26 mouse cellular contexts compared by ENCODE assay signal in genomic region chr13:59899521-59899920, GRCm38 (mm10).
A peak's percentile ranks its signal among the peaks of the same experiment; 100 is the strongest.
DNase-seq lines count a peak whose midpoint lies in the region; ATAC-seq lines count a peak whose summit lies in the region.
"Had no signal": no experiment of that assay in that cellular context is flagged by ENCODE, and none has a peak within 500 bp of the region (broad histone marks: within the 10 kb centered on the region; RNA-seq: fewer than 3 reads in every experiment).

No protein-coding gene starts in this region.

- no peaks in the 10 kb centered on the region for H3K36me3 ChIP-seq in embryonic facial prominence, embryonic 13.5 days
- H3K36me3 ChIP-seq in embryonic facial prominence, embryonic 10.5 days (replicated peaks), result no peaks in the 10 kb centered on the region
- H3K36me3 ChIP-seq in midbrain, embryonic 16.5 days (ENCODE audit: control insufficient read depth, insufficient read depth, low read length), result no peaks in the 10 kb centered on the region
- H3K36me3 ChIP-seq in midbrain, embryonic 13.5 days, result no peaks in the 10 kb centered on the region
- no peaks in the 10 kb centered on the region for H3K36me3 ChIP-seq in forebrain, embryonic 10.5 days (replicated peaks)
- H3K36me3 ChIP-seq: embryonic facial prominence, embryonic 12.5 days; embryonic facial prominence, embryonic 15.5 days; forebrain, embryonic 15.5 days; G1E had no signal

- H3K4me2 ChIP-seq in embryonic facial prominence, embryonic 13.5 days, result no peak overlapping the region
- no peak overlapping the region for H3K4me2 ChIP-seq in midbrain, embryonic 16.5 days (ENCODE audit: low read length)
- no peak overlapping the region for H3K4me2 ChIP-seq in midbrain, embryonic 13.5 days (replicated peaks)
- H3K4me2 ChIP-seq: embryonic facial prominence, embryonic 12.5 days; embryonic facial prominence, embryonic 15.5 days; forebrain, embryonic 13.5 days; forebrain, embryonic 15.5 days had no signal

- WGBS in embryonic facial prominence, embryonic 13.5 days, result 55% methylated on average over 7 of the region's 7 CpGs
- WGBS in embryonic facial prominence, embryonic 10.5 days, result 59% methylated on average over 7 of the region's 7 CpGs
- WGBS in midbrain, embryonic 16.5 days, result 55% methylated on average over 7 of the region's 7 CpGs
- 54% methylated on average over 7 of the region's 7 CpGs for WGBS in midbrain, embryonic 13.5 days
- 67% methylated on average over 7 of the region's 7 CpGs for WGBS in forebrain, embryonic 10.5 days

- H3K4me1 ChIP-seq in embryonic facial prominence, embryonic 13.5 days, result 0 out of 2 replicates have a peak, but pooled peaks cover 6% of the 10 kb centered on the region
- peaks cover 19% of the 10 kb centered on the region for H3K4me1 ChIP-seq in embryonic facial prominence, embryonic 10.5 days
- no peaks in the 10 kb centered on the region for H3K4me1 ChIP-seq in midbrain, embryonic 16.5 days (ENCODE audit: control insufficient read depth, insufficient read depth, low read length)
- peaks cover 5% of the 10 kb centered on the region; the same call in 1 of the 2 replicates for H3K4me1 ChIP-seq in midbrain, embryonic 13.5 days (replicated peaks)
- peaks cover 25% of the 10 kb centered on the region for H3K4me1 ChIP-seq in forebrain, embryonic 10.5 days
- H3K4me1 ChIP-seq: embryonic facial prominence, embryonic 15.5 days; forebrain, embryonic 13.5 days; forebrain, embryonic 15.5 days had no signal

- no peaks in the 10 kb centered on the region for H3K27me3 ChIP-seq in embryonic facial prominence, embryonic 13.5 days
- H3K27me3 ChIP-seq in embryonic facial prominence, embryonic 10.5 days (replicated peaks; ENCODE audit: low read depth, poor library complexity, severe bottlenecking), result no peaks in the 10 kb centered on the region; the same call in 1 of the 2 replicates
- no peaks in the 10 kb centered on the region for H3K27me3 ChIP-seq in midbrain, embryonic 16.5 days (ENCODE audit: control insufficient read depth, insufficient read depth, low read depth, low read length)
- no peaks in the 10 kb centered on the region for H3K27me3 ChIP-seq in midbrain, embryonic 13.5 days
- no peaks in the 10 kb centered on the region; the same call in 1 of the 2 replicates for H3K27me3 ChIP-seq in forebrain, embryonic 10.5 days (ENCODE audit: poor library complexity, severe bottlenecking)
- H3K27me3 ChIP-seq: CH12.LX; embryonic facial prominence, embryonic 12.5 days; embryonic facial prominence, embryonic 15.5 days; forebrain, embryonic 13.5 days; forebrain, embryonic 15.5 days had no signal

- no peaks in the 10 kb centered on the region for H3K9me3 ChIP-seq in embryonic facial prominence, embryonic 13.5 days
- no peaks in the 10 kb centered on the region for H3K9me3 ChIP-seq in embryonic facial prominence, embryonic 10.5 days
- H3K9me3 ChIP-seq in midbrain, embryonic 16.5 days (replicated peaks; ENCODE audit: control insufficient read depth, low read length, poor library complexity, severe bottlenecking), result no peaks in the 10 kb centered on the region
- H3K9me3 ChIP-seq in midbrain, embryonic 13.5 days, result no peaks in the 10 kb centered on the region
- H3K9me3 ChIP-seq in forebrain, embryonic 10.5 days, result no peaks in the 10 kb centered on the region
- H3K9me3 ChIP-seq: embryonic facial prominence, embryonic 12.5 days; embryonic facial prominence, embryonic 15.5 days; forebrain, embryonic 13.5 days; forebrain, embryonic 15.5 days had no signal

- 0 out of 2 replicates have a peak, but pooled peaks have one; percentile 32 for ATAC-seq in embryonic facial prominence, embryonic 13.5 days (ENCODE audit: insufficient number of reproducible peaks, insufficient read depth, low FRiP score, low TSS enrichment, low read depth)
- 0 out of 2 replicates have a peak, but pooled peaks have one; percentile 7 for ATAC-seq in midbrain, embryonic 16.5 days
- no peak for ATAC-seq in midbrain, embryonic 13.5 days
- ATAC-seq: CD4-positive, CD25-positive, alpha-beta regulatory T cell, adult 4 months; forebrain, embryonic 13.5 days; forebrain, embryonic 15.5 days; forebrain, postnatal 0 days had no signal

- DNase-seq in embryonic facial prominence, embryonic 10.5 days (ENCODE audit: low spot score), result no peak
- DNase-seq in retina, postnatal 1 day, result peak; percentile 85
- DNase-seq in forebrain, embryonic 10.5 days (ENCODE audit: extremely low spot score, low spot score), result no peak
- DNase-seq: adrenal gland, adult 2 months; adrenal gland, postnatal 10 days; adrenal gland, postnatal 25 days; B cell, adult 2 months; cerebellum, adult 11 months; cerebellum, adult 18-20 months; cerebellum, adult 8-10 months; cerebellum, adult 9-11 months; cerebellum, postnatal 14 days; cerebellum, postnatal 36 days; embryo, embryonic 11 days; forebrain, postnatal 0 days had no signal

- no peak overlapping the region for H3K27ac ChIP-seq in embryonic facial prominence, embryonic 13.5 days
- H3K27ac ChIP-seq in embryonic facial prominence, embryonic 10.5 days (replicated peaks), result no peak overlapping the region
- no peak overlapping the region for H3K27ac ChIP-seq in midbrain, embryonic 16.5 days (ENCODE audit: low read length)
- no peak overlapping the region for H3K27ac ChIP-seq in midbrain, embryonic 13.5 days
- no peak overlapping the region for H3K27ac ChIP-seq in forebrain, embryonic 10.5 days
- H3K27ac ChIP-seq: embryonic facial prominence, embryonic 12.5 days; embryonic facial prominence, embryonic 15.5 days; forebrain, embryonic 13.5 days; forebrain, embryonic 15.5 days had no signal

- no peak overlapping the region for H3K4me3 ChIP-seq in embryonic facial prominence, embryonic 13.5 days
- no peak overlapping the region for H3K4me3 ChIP-seq in embryonic facial prominence, embryonic 10.5 days
- no peak overlapping the region for H3K4me3 ChIP-seq in midbrain, embryonic 16.5 days (ENCODE audit: low read depth, low read length)
- H3K4me3 ChIP-seq in midbrain, embryonic 13.5 days (replicated peaks), result no peak overlapping the region
- H3K4me3 ChIP-seq in forebrain, embryonic 10.5 days, result no peak overlapping the region
- H3K4me3 ChIP-seq: embryonic facial prominence, embryonic 12.5 days; embryonic facial prominence, embryonic 15.5 days; erythroblast, embryonic 14.5 days; forebrain, embryonic 13.5 days; forebrain, embryonic 15.5 days had no signal

- H3K9ac ChIP-seq in embryonic facial prominence, embryonic 13.5 days, result no peak overlapping the region
- H3K9ac ChIP-seq in midbrain, embryonic 16.5 days (ENCODE audit: low read depth, low read length), result no peak overlapping the region
- H3K9ac ChIP-seq in midbrain, embryonic 13.5 days (replicated peaks), result no peak overlapping the region
- H3K9ac ChIP-seq: embryonic facial prominence, embryonic 12.5 days; embryonic facial prominence, embryonic 15.5 days; forebrain, embryonic 13.5 days; forebrain, embryonic 15.5 days; forebrain, postnatal 0 days had no signal
